Mouse (Mus musculus) heart, postnatal 0 days (tissue): ENCODE measurements around the gene Erlec1. TPM values are rescaled to one million over a fixed set of nuclear protein-coding genes. Genes with fewer than 3 reads are reported as not detected.
A peak's percentile ranks its signal among the peaks of the same experiment; 100 is the strongest.

Experiments
- ATAC-seq: fragments of 200-750 bp; cut with Nextera tagmentation; 2 replicates; pipeline ENCODE4 v1.8.0; 2017; ENCODE audit warnings: low read depth, moderate number of reproducible peaks, moderate library complexity; ENCODE audit not compliant: insufficient read depth
- DNase-seq: peaks from one replicate; pipeline ENCODE4 v3.0.0-alpha.2; 2016; ENCODE audit warnings: low spot score
- H3K27ac ChIP-seq: fragments of 300-500 bp; sonication (generic); 2 replicates; pipeline ENCODE4 v1.5.1; 2014; ENCODE audit warnings: low read depth, mild to moderate bottlenecking
- H3K27me3 ChIP-seq: fragments of 300-500 bp; sonication (generic); 2 replicates; pipeline ENCODE4 v1.6.1; 2014; ENCODE audit warnings: low read length, mixed read lengths; ENCODE audit not compliant: control insufficient read depth, insufficient read depth
- H3K36me3 ChIP-seq: fragments of 300-500 bp; sonication (generic); replicated peaks from 2 replicates; pipeline ENCODE4 v1.6.1; 2014; ENCODE audit warnings: low read length, mixed read lengths; ENCODE audit not compliant: control insufficient read depth, insufficient read depth
- H3K4me1 ChIP-seq: fragments of 300-500 bp; sonication (generic); 2 replicates; pipeline ENCODE4 v1.6.1; 2014; ENCODE audit warnings: antibody characterized with exemption; ENCODE audit not compliant: control insufficient read depth, insufficient read depth
- H3K4me2 ChIP-seq: fragments of 300-500 bp; sonication (generic); 2 replicates; pipeline ENCODE4 v1.6.1; 2014; ENCODE audit warnings: low read depth, mild to moderate bottlenecking, low read length, moderate library complexity
- H3K4me3 ChIP-seq: fragments of 300-500 bp; sonication (generic); 2 replicates; pipeline ENCODE4 v1.5.1; 2014; ENCODE audit warnings: low read depth, low read length
- H3K9ac ChIP-seq: fragments of 300-500 bp; sonication (generic); replicated peaks from 2 replicates; pipeline ENCODE4 v1.6.1; 2014; ENCODE audit warnings: low read depth, low read length, mixed read lengths
- H3K9me3 ChIP-seq: fragments of 300-500 bp; sonication (generic); replicated peaks from 2 replicates; pipeline ENCODE4 v1.6.1; 2016; ENCODE audit warnings: low read length; ENCODE audit not compliant: control insufficient read depth
- CTCF ChIP-seq: IDR thresholded peaks from 2 replicates; pipeline ENCODE4 v1.5.1; 2016; ENCODE audit warnings: antibody characterized with exemption, control low read depth, low read depth
- EP300 ChIP-seq: IDR thresholded peaks from 2 replicates; pipeline ENCODE4 v1.6.1; 2016; ENCODE audit warnings: antibody characterized with exemption, low read depth
- WGBS: fragments of 180-500 bp; shearing (Covaris S2); extraction: QIAGEN DNeasy Blood & Tissue Kit; methylation state at CpG from one replicate; pipeline ENCODE4 v1.1.7; 2014; 5-methylcytosine and 5-hydroxymethylcytosine counted together
- polyA plus RNA-seq: library from polyadenylated mRNA; unstranded; fragments of >200 nt; fragmentation: Nextera tagmentation; extraction: Ambion mirVana; gene quantifications from 2 replicates; pipeline ENCODE4 v1.2.1, GENCODE M21; 2015
- total RNA-seq: library from RNA; depleted of rRNA; stranded (reverse); fragments of >200 nt; gene quantifications from 2 replicates; pipeline ENCODE4 v1.2.3, GENCODE M21; 2014; ENCODE audit warnings: low replicate concordance; rRNA removed

The Erlec1 gene
- total RNA-seq (6.3 and 14.3 TPM in 2 replicates), polyA plus RNA-seq (10.6 and 11.6 TPM in 2 replicates)

DNA sequence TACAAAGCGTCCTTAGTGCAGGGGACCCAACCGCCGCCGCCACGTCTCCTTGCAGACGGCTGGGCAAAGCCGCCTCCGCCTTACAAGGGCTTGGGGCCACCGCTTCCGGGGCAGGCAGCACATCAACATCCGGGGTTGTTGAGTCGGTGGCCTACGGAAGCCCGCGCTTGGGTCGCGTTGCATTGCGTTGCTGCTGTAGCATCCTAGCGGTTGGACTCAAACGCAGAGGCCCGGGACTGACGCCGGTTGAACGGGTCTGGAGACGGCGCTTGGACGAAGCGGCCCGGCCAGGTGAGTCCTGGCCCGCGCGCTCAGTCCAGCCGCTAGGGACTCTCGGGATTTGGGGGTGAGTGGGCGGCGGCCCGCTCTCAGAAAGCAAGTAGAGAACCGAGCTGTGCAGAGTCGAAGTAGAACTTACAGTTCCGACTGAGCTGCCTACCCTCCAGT lies at the start of gene Erlec1:
Erlec1 (minus strand) TSS at position 57 of the 447 bp plus-strand sequence.
- TF ChIP-seq EP300 (peak; percentile 73; the same call in 1 of the 2 replicates), CTCF (no peak)
- Histone ChIP-seq H3K4me2 (peak within 1 kb of the TSS; percentile 90), H3K36me3 (peaks cover 17% of the 10 kb centered on the region), H3K4me3 (peak within 1 kb of the TSS; percentile 87), H3K9me3 (no peaks in the 10 kb centered on the region), H3K27me3 (no peaks in the 10 kb centered on the region), H3K27ac (peak within 1 kb of the TSS; percentile 89), H3K4me1 (peaks cover 17% of the 10 kb centered on the region; the same call in 1 of the 2 replicates), H3K9ac (peak within 1 kb of the TSS; percentile 85)
- ATAC-seq (peak; percentile 97), DNase-seq (peak; percentile 91)
- under 1% methylated on average over 40 of the region's 40 CpGs for WGBS

DNA sequence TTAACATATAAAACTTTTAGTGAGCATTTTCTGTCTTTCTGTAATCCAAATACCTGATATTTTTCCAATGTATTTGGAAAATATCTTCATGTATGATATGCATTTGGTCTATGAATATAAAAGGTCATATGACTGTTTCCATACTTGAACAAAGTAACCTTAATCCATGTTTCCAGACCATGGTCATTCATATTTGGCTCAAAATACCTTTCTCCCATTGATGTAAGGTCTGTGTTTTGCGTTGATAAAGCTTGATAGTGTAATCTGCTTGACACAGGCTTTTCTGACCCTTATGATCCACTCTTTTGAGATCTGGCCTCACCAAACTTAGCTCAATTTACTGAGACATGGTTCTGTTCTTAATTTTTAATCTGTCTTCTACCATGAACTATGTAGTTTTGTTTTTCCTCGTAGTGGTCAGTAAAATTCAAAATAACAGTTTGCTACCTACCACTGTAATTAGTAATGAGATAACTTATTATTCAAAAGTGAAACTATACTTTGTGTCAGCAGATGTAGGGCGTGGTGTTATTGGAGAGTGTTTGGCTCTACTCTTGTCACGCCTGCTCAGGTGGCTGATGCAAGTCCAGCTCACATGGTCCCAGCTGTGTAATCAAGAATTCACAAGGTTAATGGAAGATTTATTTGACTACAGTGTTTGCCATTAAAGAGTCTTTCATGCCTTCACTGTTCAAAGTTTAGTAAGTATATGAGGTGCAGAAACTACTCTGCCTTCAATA lies 47.2 kb upstream of the Erlec1 start:
- Histone ChIP-seq H3K9me3 (no peaks in the 10 kb centered on the region), H3K36me3 (peaks cover 4% of the 10 kb centered on the region; the same call in 1 of the 2 replicates), H3K9ac (no peak overlapping the region), H3K27ac (no peak overlapping the region), H3K27me3 (no peaks in the 10 kb centered on the region), H3K4me3 (no peak overlapping the region), H3K4me1 (no peaks in the 10 kb centered on the region), H3K4me2 (no peak overlapping the region)
- DNase-seq (no peak), ATAC-seq (no peak)
- WGBS: 90% methylated on average over 4 of the region's 4 CpGs
- no peak for TF ChIP-seq CTCF
- no peak for TF ChIP-seq EP300

DNA sequence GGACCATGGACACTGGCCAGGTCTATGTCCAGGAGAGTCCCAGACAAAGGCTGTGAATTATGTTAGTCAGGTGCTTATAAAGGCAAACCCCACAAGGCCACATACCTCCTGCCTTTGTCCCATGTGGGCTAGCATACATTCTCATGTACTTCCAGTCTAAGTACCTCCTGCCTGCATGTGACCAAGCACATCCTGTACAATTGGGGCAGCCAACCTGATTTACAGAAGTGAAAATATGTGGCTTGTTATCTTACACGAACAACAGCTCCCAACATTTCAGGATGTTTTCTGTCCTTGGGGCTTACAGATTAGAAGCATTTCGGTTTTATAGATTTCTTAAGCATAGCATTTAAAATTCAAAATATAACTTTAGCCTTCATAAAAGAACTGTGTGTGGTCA lies 45.9 kb upstream of the Erlec1 start:
- no peak for DNase-seq
- peaks cover 4% of the 10 kb centered on the region; the same call in 1 of the 2 replicates for H3K36me3 ChIP-seq
- H3K27ac ChIP-seq: no peak overlapping the region
- H3K4me3 ChIP-seq: no peak overlapping the region
- no peak overlapping the region for H3K9ac ChIP-seq
- 76% methylated on average over 2 of the region's 2 CpGs for WGBS
- TF ChIP-seq EP300 (no peak), CTCF (no peak)
- H3K9me3 ChIP-seq: no peaks in the 10 kb centered on the region
- no peaks in the 10 kb centered on the region for H3K27me3 ChIP-seq
- no peak overlapping the region for H3K4me2 ChIP-seq
- ATAC-seq: no peak
- H3K4me1 ChIP-seq: no peaks in the 10 kb centered on the region

DNA sequence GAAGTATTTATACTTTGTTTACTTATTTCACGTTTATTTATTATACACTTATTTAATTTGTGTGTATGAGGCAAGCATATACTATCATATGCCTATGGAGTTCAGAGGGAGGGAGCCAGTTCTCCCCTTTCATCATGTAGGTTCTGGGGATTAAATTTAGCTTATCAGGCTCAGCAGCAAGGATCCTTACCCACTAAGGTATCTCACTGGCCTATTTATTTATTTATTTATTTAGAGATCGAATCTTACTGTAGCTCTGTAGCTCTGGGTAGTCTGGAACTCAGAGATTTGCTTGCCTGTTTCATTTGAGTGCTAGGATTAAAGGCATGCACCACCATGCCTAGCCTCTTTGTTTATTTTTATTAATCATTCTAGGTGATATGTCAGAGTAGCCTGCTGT lies 44.6 kb upstream of the Erlec1 start:
- Histone ChIP-seq H3K9me3 (no peaks in the 10 kb centered on the region), H3K27ac (no peak overlapping the region), H3K27me3 (no peaks in the 10 kb centered on the region), H3K4me3 (no peak overlapping the region), H3K4me2 (no peak overlapping the region), H3K4me1 (no peaks in the 10 kb centered on the region), H3K9ac (no peak overlapping the region), H3K36me3 (peaks cover 4% of the 10 kb centered on the region; the same call in 1 of the 2 replicates)
- TF ChIP-seq EP300: no peak
- no peak for TF ChIP-seq CTCF
- no peak for ATAC-seq
- 72% methylated on average over 2 of the region's 2 CpGs for WGBS
- no peak for DNase-seq

DNA sequence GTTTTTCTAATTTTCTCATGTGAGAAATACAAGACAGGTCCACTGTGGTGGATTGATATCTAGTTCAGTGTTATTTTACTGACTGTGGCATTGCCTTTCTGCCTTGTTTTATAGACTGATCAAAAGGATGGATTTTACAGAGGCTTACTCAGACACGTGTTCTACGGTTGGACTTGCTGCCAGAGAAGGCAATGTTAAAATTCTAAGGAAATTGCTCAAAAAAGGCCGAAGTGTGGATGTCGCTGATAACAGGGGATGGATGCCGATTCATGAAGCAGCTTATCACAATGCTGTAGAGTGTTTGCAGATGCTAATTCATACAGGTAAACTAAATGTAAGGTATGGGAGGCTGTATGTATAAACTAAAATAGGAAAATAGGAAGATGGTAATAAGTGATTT lies 44.1 kb upstream of the Erlec1 start:
- TF ChIP-seq CTCF (no peak), EP300 (no peak)
- Histone ChIP-seq H3K9ac (no peak overlapping the region), H3K4me1 (no peaks in the 10 kb centered on the region), H3K4me3 (no peak overlapping the region), H3K27ac (no peak overlapping the region), H3K36me3 (peaks cover 4% of the 10 kb centered on the region; the same call in 1 of the 2 replicates), H3K27me3 (no peaks in the 10 kb centered on the region), H3K4me2 (no peak overlapping the region), H3K9me3 (no peaks in the 10 kb centered on the region)
- ATAC-seq (no peak), DNase-seq (no peak)
- WGBS: 82% methylated on average over 5 of the region's 5 CpGs
